Mouse (Mus musculus) embryo, embryonic 10 days (tissue): ENCODE results near the gene Ankrd12.

Source experiments
- DNase-seq: peaks from one replicate; pipeline ENCODE4 v3.0.0-alpha.2; 2015; ENCODE audit warnings: low spot score

The Ankrd12 gene

GRCm38 (mm10) chr17:66076934-66077333 lies at the start of gene Ankrd12:
Ankrd12 (minus strand) TSS chr17:66077089.
- peak; percentile 97 for DNase-seq

GRCm38 (mm10) chr17:66125211-66125610 lies 48.3 kb upstream of the Ankrd12 start:
- DNase-seq, result peak; percentile 55

- peak; percentile 41 for DNase-seq
These were observed 47.1 kb upstream of the Ankrd12 start for GRCm38 (mm10) chr17:66123816-66124610.

GRCm38 (mm10) chr17:66123066-66123815 lies 46.4 kb upstream of the Ankrd12 start, which contains the start of gene Ddx11:
Ddx11 (plus strand) TSS chr17:66123520.
- DNase-seq, result peak; percentile 95

GRCm38 (mm10) chr17:66120701-66121100 lies 43.8 kb upstream of the Ankrd12 start:
- DNase-seq, result no peak

- no peak for DNase-seq
These were observed 42.1 kb upstream of the Ankrd12 start for GRCm38 (mm10) chr17:66118991-66119390.

- no peak for DNase-seq
These were observed 35.3 kb upstream of the Ankrd12 start for GRCm38 (mm10) chr17:66112166-66112565.

- peak; percentile 96 for DNase-seq
These were observed 34.6 kb upstream of the Ankrd12 start, which contains the start of gene Washc1 for GRCm38 (mm10) chr17:66111402-66111959. Washc1 (plus strand) TSS chr17:66111545.

- DNase-seq, result no peak
These were observed 33.9 kb upstream of the Ankrd12 start for GRCm38 (mm10) chr17:66110746-66111145.

- DNase-seq, result no peak
These were observed 31.3 kb upstream of the Ankrd12 start for GRCm38 (mm10) chr17:66108198-66108597.

GRCm38 (mm10) chr17:66107466-66107865 lies 30.6 kb upstream of the Ankrd12 start:
- no peak for DNase-seq

GRCm38 (mm10) chr17:66106601-66107267 lies 29.8 kb upstream of the Ankrd12 start:
- peak; percentile 82 for DNase-seq

- no peak for DNase-seq
These were observed 27.2 kb upstream of the Ankrd12 start for GRCm38 (mm10) chr17:66104076-66104475.

- DNase-seq, result peak; percentile 98
These were observed 24.8 kb upstream of the Ankrd12 start, which contains the start of gene Ndufv2 for GRCm38 (mm10) chr17:66101380-66102330. Ndufv2 (minus strand) TSS chr17:66101559.

GRCm38 (mm10) chr17:66100566-66101379 lies 23.9 kb upstream of the Ankrd12 start:
- peak; percentile 31 for DNase-seq

GRCm38 (mm10) chr17:66092664-66093063 lies 15.8 kb upstream of the Ankrd12 start:
- no peak for DNase-seq

- no peak for DNase-seq
These were observed 15.2 kb upstream of the Ankrd12 start for GRCm38 (mm10) chr17:66092065-66092464.

- DNase-seq, result no peak
These were observed 14.5 kb upstream of the Ankrd12 start for GRCm38 (mm10) chr17:66091392-66091791.

GRCm38 (mm10) chr17:66090251-66090650 lies 13.4 kb upstream of the Ankrd12 start:
- no peak for DNase-seq

- no peak for DNase-seq
These were observed 8.1 kb upstream of the Ankrd12 start for GRCm38 (mm10) chr17:66085038-66085437.
